26 mouse cellular contexts compared by ENCODE assay signal in genomic region chr14:63060361-63060760, GRCm38 (mm10). TPM values are rescaled to one million over a fixed set of nuclear protein-coding genes. Genes with fewer than 3 reads are reported as not detected.
A peak's percentile ranks its signal among the peaks of the same experiment; 100 is the strongest.
DNase-seq lines count a peak whose midpoint lies in the region; ATAC-seq lines count a peak whose summit lies in the region.
"Had no signal": no experiment of that assay in that cellular context is flagged by ENCODE, and none has a peak within 500 bp of the region (broad histone marks: within the 10 kb centered on the region; RNA-seq: fewer than 3 reads in every experiment).

No protein-coding gene starts in this region.

- H3K9me3 ChIP-seq in heart, embryonic 12.5 days (replicated peaks) = no peaks in the 10 kb centered on the region; the same call in 1 of the 2 replicates
- peaks cover 4% of the 10 kb centered on the region; the same call in 1 of the 2 replicates for H3K9me3 ChIP-seq in liver, embryonic 12.5 days (replicated peaks)
- H3K9me3 ChIP-seq: embryonic facial prominence, embryonic 15.5 days; forebrain, embryonic 15.5 days; G1E; heart, embryonic 15.5 days; hindbrain, embryonic 12.5 days had no signal

- peak overlapping the region; percentile 86 for H3K27ac ChIP-seq in heart, embryonic 12.5 days (ENCODE audit: poor library complexity, severe bottlenecking)
- H3K27ac ChIP-seq in liver, embryonic 12.5 days = peak overlapping the region; percentile 84; the same call in 1 of the 2 replicates
- H3K27ac ChIP-seq: embryonic facial prominence, embryonic 15.5 days; forebrain, embryonic 15.5 days; heart, embryonic 15.5 days; hindbrain, embryonic 12.5 days; hindbrain, postnatal 0 days had no signal

- WGBS in heart, embryonic 12.5 days = 37% methylated on average over 10 of the region's 10 CpGs
- 64% methylated on average over 10 of the region's 10 CpGs for WGBS in liver, embryonic 12.5 days (ENCODE audit: insufficient replicate concordance)

- no peak for DNase-seq in heart, adult 11 months
- no peak for DNase-seq in liver
- DNase-seq in adipocyte (ENCODE audit: low spot score) = peak; percentile 64
- DNase-seq in fat pad, adult 2 months (ENCODE audit: extremely low read depth, low read depth, low spot score) = peak; percentile 50
- DNase-seq: adrenal gland, postnatal 25 days; cerebellum, adult 11 months; cerebellum, adult 8-10 months; cerebellum, postnatal 14 days; embryo, embryonic 11 days; gastrocnemius, postnatal 36 days; heart, postnatal 4 days; kidney, adult 11 months; kidney, adult 9 months had no signal

- H3K27me3 ChIP-seq in heart, embryonic 12.5 days (replicated peaks) = no peaks in the 10 kb centered on the region
- H3K27me3 ChIP-seq in liver, embryonic 12.5 days (replicated peaks) = peaks cover 12% of the 10 kb centered on the region
- H3K27me3 ChIP-seq: embryonic facial prominence, embryonic 15.5 days; forebrain, embryonic 15.5 days; heart, embryonic 15.5 days had no signal

- H3K4me1 ChIP-seq in heart, embryonic 12.5 days (replicated peaks) = peaks cover 56% of the 10 kb centered on the region
- peaks cover 47% of the 10 kb centered on the region for H3K4me1 ChIP-seq in liver, embryonic 12.5 days
- H3K4me1 ChIP-seq: embryonic facial prominence, embryonic 15.5 days; forebrain, embryonic 15.5 days; hindbrain, embryonic 12.5 days had no signal

- no peaks in the 10 kb centered on the region for H3K36me3 ChIP-seq in heart, embryonic 12.5 days
- no peaks in the 10 kb centered on the region for H3K36me3 ChIP-seq in liver, embryonic 12.5 days
- H3K36me3 ChIP-seq: embryonic facial prominence, embryonic 15.5 days; forebrain, embryonic 15.5 days; G1E; heart, embryonic 15.5 days; hindbrain, embryonic 12.5 days had no signal

- no peak overlapping the region for H3K4me3 ChIP-seq in heart, embryonic 12.5 days
- no peak overlapping the region for H3K4me3 ChIP-seq in liver, embryonic 12.5 days
- H3K4me3 ChIP-seq: embryonic facial prominence, embryonic 15.5 days; erythroblast, embryonic 14.5 days; forebrain, embryonic 15.5 days; heart, embryonic 15.5 days; hindbrain, embryonic 12.5 days had no signal

- H3K9ac ChIP-seq in heart, embryonic 12.5 days = peak overlapping the region; percentile 13; the same call in 1 of the 2 replicates
- H3K9ac ChIP-seq in liver, embryonic 12.5 days = 0 out of 2 replicates have a peak overlapping the region, but pooled peaks have one; percentile 19
- H3K9ac ChIP-seq: embryonic facial prominence, embryonic 15.5 days; forebrain, embryonic 15.5 days; heart, embryonic 15.5 days; hindbrain, embryonic 12.5 days had no signal

- H3K4me2 ChIP-seq in heart, embryonic 12.5 days = no peak overlapping the region
- H3K4me2 ChIP-seq in liver, embryonic 12.5 days = no peak overlapping the region
- H3K4me2 ChIP-seq: embryonic facial prominence, embryonic 15.5 days; forebrain, embryonic 15.5 days; heart, embryonic 15.5 days; hindbrain, embryonic 12.5 days had no signal

- ATAC-seq in heart, embryonic 12.5 days (ENCODE audit: insufficient number of reproducible peaks, low FRiP score) = no peak
- no peak for ATAC-seq in liver, embryonic 12.5 days
- no peak for ATAC-seq in CD4-positive, CD25-positive, alpha-beta regulatory T cell, adult 4 months
- ATAC-seq: forebrain, embryonic 15.5 days; hindbrain, postnatal 0 days had no signal

RNA-seq across cellular contexts. Expression of gene Defb30, which starts 10.6 kb away (rescaled TPM):
- not detected in 2 replicates for polyA plus RNA-seq in heart, embryonic 12.5 days (2016; fragmentation: Nextera tagmentation; extraction: Ambion mirVana)
- not detected in 2 replicates for polyA plus RNA-seq in liver, embryonic 12.5 days (2016; fragmentation: Nextera tagmentation; extraction: Ambion mirVana)
- not detected for polyA plus RNA-seq in CD4-positive, CD25-positive, alpha-beta regulatory T cell, adult 4 months (2017; shearing (Covaris generic))
- polyA plus RNA-seq: embryonic facial prominence, embryonic 11.5 days; embryonic facial prominence, embryonic 15.5 days; erythroblast, embryonic 14.5 days; forebrain, embryonic 11.5 days; forebrain, embryonic 15.5 days; G1E; heart, embryonic 15.5 days; hindbrain, embryonic 12.5 days; hindbrain, postnatal 0 days; intestine, embryonic 14.5 days had no signal

RNA-seq across cellular contexts. Expression of gene Defb42, which starts 13.6 kb away (rescaled TPM):
- polyA plus RNA-seq in heart, embryonic 12.5 days (2016; fragmentation: Nextera tagmentation; extraction: Ambion mirVana) = 3.8 and 4.7 TPM in 2 replicates
- 0.13 and 0.24 TPM in 2 replicates for polyA plus RNA-seq in liver, embryonic 12.5 days (2016; fragmentation: Nextera tagmentation; extraction: Ambion mirVana)
- not detected for polyA plus RNA-seq in CD4-positive, CD25-positive, alpha-beta regulatory T cell, adult 4 months (2017; shearing (Covaris generic))
- polyA plus RNA-seq: embryonic facial prominence, embryonic 11.5 days; embryonic facial prominence, embryonic 15.5 days; erythroblast, embryonic 14.5 days; forebrain, embryonic 11.5 days; G1E; hindbrain, embryonic 12.5 days had no signal

RNA-seq across cellular contexts. Expression of gene Defb43, which starts 48.8 kb away (rescaled TPM):
- not detected in 2 replicates for polyA plus RNA-seq in heart, embryonic 12.5 days (2016; fragmentation: Nextera tagmentation; extraction: Ambion mirVana)
- polyA plus RNA-seq in liver, embryonic 12.5 days (2016; fragmentation: Nextera tagmentation; extraction: Ambion mirVana) = not detected in 2 replicates
- polyA plus RNA-seq in CD4-positive, CD25-positive, alpha-beta regulatory T cell, adult 4 months (2017; shearing (Covaris generic)) = not detected
- polyA plus RNA-seq: embryonic facial prominence, embryonic 11.5 days; embryonic facial prominence, embryonic 15.5 days; erythroblast, embryonic 14.5 days; forebrain, embryonic 11.5 days; forebrain, embryonic 15.5 days; G1E; heart, embryonic 15.5 days; hindbrain, embryonic 12.5 days; hindbrain, postnatal 0 days; intestine, embryonic 14.5 days had no signal

Comparison
In these comparisons a context has a peak if more than half of its experiments do, and no peak if none do; other contexts are left out.
1. DNase-seq: peak in adipocyte (single experiment) and fat pad, adult 2 months (single experiment); none in heart, adult 11 months (single experiment) and liver (single experiment).